16 mouse cellular contexts compared by ENCODE assay signal in genomic region chr7:88467754-88468153, GRCm38 (mm10). TPM values are rescaled to one million over a fixed set of nuclear protein-coding genes. Genes with fewer than 3 reads are reported as not detected.
DNase-seq lines count a peak whose midpoint lies in the region; TF ChIP-seq lines count a peak whose summit lies in the region.
"Had no signal": no experiment of that assay in that cellular context is flagged by ENCODE, and none has a peak within 500 bp of the region (broad histone marks: within the 10 kb centered on the region; RNA-seq: fewer than 3 reads in every experiment).

No protein-coding gene starts in this region.

- no peak overlapping the region for H3K4me3 ChIP-seq in liver, adult 2 months (ENCODE audit: insufficient read depth, low read depth, low read length)
- H3K4me3 ChIP-seq: forebrain, embryonic 13.5 days; heart, adult 2 months; heart, embryonic 15.5 days; hindbrain, embryonic 10.5 days had no signal

- H3K79me2 ChIP-seq in liver, adult 2 months (ENCODE audit: control insufficient read depth, insufficient read depth, low read length): no peaks in the 10 kb centered on the region

- no peaks in the 10 kb centered on the region for H3K27me3 ChIP-seq in liver, adult 2 months (ENCODE audit: control insufficient read depth, insufficient read depth, low read length)
- H3K27me3 ChIP-seq: forebrain, embryonic 13.5 days; heart, embryonic 15.5 days had no signal

- no peaks in the 10 kb centered on the region for H3K36me3 ChIP-seq in liver, adult 2 months (ENCODE audit: control insufficient read depth, insufficient read depth, low read length)
- H3K36me3 ChIP-seq: heart, embryonic 15.5 days; hindbrain, embryonic 10.5 days had no signal

- no peak overlapping the region for H3K27ac ChIP-seq in liver, adult 2 months (replicated peaks; ENCODE audit: insufficient read depth, low read depth, low read length)
- H3K27ac ChIP-seq: forebrain, embryonic 13.5 days; heart, adult 2 months; heart, embryonic 15.5 days; hindbrain, embryonic 10.5 days had no signal

- TF ChIP-seq CTCF in liver, adult 2 months (IDR thresholded peaks at IDR 0.05; ENCODE audit: low read depth, low read length): no peak
- no peak for TF ChIP-seq CTCF in brain, embryonic 14.5 days (IDR thresholded peaks at IDR 0.05; ENCODE audit: borderline replicate concordance, extremely low read depth, insufficient read depth, insufficient read length)

- no peak overlapping the region for H3K9ac ChIP-seq in liver, adult 2 months (ENCODE audit: low read depth, low read length)
- H3K9ac ChIP-seq: forebrain, embryonic 13.5 days; heart, embryonic 15.5 days had no signal

- WGBS in liver, adult 2 months: 25% methylated on average over 3 of the region's 3 CpGs

- DNase-seq in liver, adult 2 months (ENCODE audit: extremely low read depth, low read depth, low spot score): peak; percentile 12
- DNase-seq in liver: no peak
- DNase-seq in brain, adult 2 months (ENCODE audit: low read depth, low spot score): peak; percentile 6
- DNase-seq in brain, embryonic 14.5 days (ENCODE audit: low read depth): peak; percentile 51
- peak; percentile 1 for DNase-seq in retina, postnatal 1 day
- DNase-seq in cerebellum, adult 9-11 months: no peak
- DNase-seq: adrenal gland, adult 2 months; adrenal gland, postnatal 25 days; cerebellum, adult 11 months; cerebellum, adult 9-10 months; cerebellum, postnatal 36 days; gastrocnemius, postnatal 10 days; heart, adult 2 months had no signal

- TF ChIP-seq POLR2A in liver, adult 2 months (IDR thresholded peaks at IDR 0.05; ENCODE audit: extremely low read depth, insufficient read depth, low read length): no peak
- no peak for TF ChIP-seq POLR2A in brain, embryonic 14.5 days (IDR thresholded peaks at IDR 0.05; ENCODE audit: borderline replicate concordance, extremely low read depth, insufficient read depth, insufficient read length, poor library complexity, severe bottlenecking)

- H3K4me1 ChIP-seq in liver, adult 2 months (ENCODE audit: control insufficient read depth, insufficient read depth, low read length): no peaks in the 10 kb centered on the region
- H3K4me1 ChIP-seq: forebrain, embryonic 13.5 days; heart, embryonic 15.5 days; hindbrain, embryonic 10.5 days had no signal

RNA-seq across cellular contexts. Expression of gene Rab38, which starts 37.7 kb away (rescaled TPM):
- 1.0 TPM in 2 replicates for total RNA-seq in liver, adult 2 months (2014; rRNA removed)
- polyA plus RNA-seq in liver, adult 2 months (2012; rRNA removed): 0.35 and 0.39 TPM in 2 replicates
- 1.4 and 1.8 TPM in 2 replicates for polyA plus RNA-seq in brain, embryonic 14.5 days (2012; rRNA removed)

Comparison
In these comparisons a context has a peak if more than half of its experiments do, and no peak if none do; other contexts are left out.
1. DNase-seq: peak in liver, adult 2 months (single experiment), brain, adult 2 months (single experiment), brain, embryonic 14.5 days (single experiment) and retina, postnatal 1 day (single experiment); none in liver (single experiment) and cerebellum, adult 9-11 months (single experiment).